Mouse (Mus musculus): Measurements from ENCODE around the gene Foxred2. TPM values are rescaled to one million over a fixed set of nuclear protein-coding genes. Genes with fewer than 3 reads are reported as not detected.

The Foxred2 gene
- polyA plus RNA-seq, 1 experiment from 2014 or later: 5.5 TPM

- Histone ChIP-seq H3K36me3 (peaks cover 96% of the 10 kb centered on the region), H3K9me3 (no peaks in the 10 kb centered on the region), H3K4me3 (no peak overlapping the region), H3K4me1 (replicated peaks) (peaks cover 16% of the 10 kb centered on the region), H3K27ac (no peak overlapping the region), H3K27me3 (ENCODE audit: insufficient read depth, poor library complexity, severe bottlenecking) (no peaks in the 10 kb centered on the region)
- DNase-seq (ENCODE audit: low spot score): no peak
- 87% methylated on average over 9 of the region's 9 CpGs for WGBS
Observed at GRCm38 (mm10) chr15:77922710-77923109, 33.8 kb downstream of the Foxred2 start.

- DNase-seq (ENCODE audit: low spot score): no peak
- Histone ChIP-seq H3K9me3 (no peaks in the 10 kb centered on the region), H3K27ac (no peak overlapping the region), H3K4me3 (no peak overlapping the region), H3K36me3 (peaks cover 93% of the 10 kb centered on the region), H3K4me1 (replicated peaks) (peaks cover 9% of the 10 kb centered on the region; the same call in 1 of the 2 replicates), H3K27me3 (ENCODE audit: insufficient read depth, poor library complexity, severe bottlenecking) (no peaks in the 10 kb centered on the region)
- WGBS: 83% methylated on average over 6 of the region's 6 CpGs
Observed at GRCm38 (mm10) chr15:77921636-77922035, 34.9 kb downstream of the Foxred2 start.

- peaks cover 93% of the 10 kb centered on the region for H3K36me3 ChIP-seq
- DNase-seq (ENCODE audit: low spot score): no peak
- no peak overlapping the region for H3K27ac ChIP-seq
- no peaks in the 10 kb centered on the region for H3K9me3 ChIP-seq
- 79% methylated on average over 10 of the region's 10 CpGs for WGBS
- H3K4me1 ChIP-seq (replicated peaks): peaks cover 9% of the 10 kb centered on the region; the same call in 1 of the 2 replicates
- H3K27me3 ChIP-seq (ENCODE audit: insufficient read depth, poor library complexity, severe bottlenecking): no peaks in the 10 kb centered on the region
- H3K4me3 ChIP-seq: no peak overlapping the region
Observed at GRCm38 (mm10) chr15:77920511-77921462, 35.7 kb downstream of the Foxred2 start.

- Histone ChIP-seq H3K27ac (no peak overlapping the region), H3K4me3 (no peak overlapping the region), H3K4me1 (replicated peaks) (peaks cover 9% of the 10 kb centered on the region; the same call in 1 of the 2 replicates), H3K9me3 (no peaks in the 10 kb centered on the region), H3K27me3 (ENCODE audit: insufficient read depth, poor library complexity, severe bottlenecking) (no peaks in the 10 kb centered on the region), H3K36me3 (peaks cover 95% of the 10 kb centered on the region)
- WGBS: 93% methylated on average over 12 of the region's 12 CpGs
- DNase-seq (ENCODE audit: low spot score): no peak
Observed at GRCm38 (mm10) chr15:77919441-77919840, 37.1 kb downstream of the Foxred2 start.

GRCm38 (mm10) chr15:77916851-77917544 is 39.5 kb downstream of the Foxred2 start:
- H3K4me1 ChIP-seq (replicated peaks): peaks cover 19% of the 10 kb centered on the region
- H3K27ac ChIP-seq: no peak overlapping the region
- no peak overlapping the region for H3K4me3 ChIP-seq
- H3K36me3 ChIP-seq: peaks cover 78% of the 10 kb centered on the region
- no peaks in the 10 kb centered on the region for H3K9me3 ChIP-seq
- peak; percentile 91 for DNase-seq (ENCODE audit: low spot score)
- 42% methylated on average over 8 of the region's 8 CpGs for WGBS
- H3K27me3 ChIP-seq (ENCODE audit: insufficient read depth, poor library complexity, severe bottlenecking): no peaks in the 10 kb centered on the region

- Histone ChIP-seq H3K4me1 (replicated peaks) (peaks cover 20% of the 10 kb centered on the region), H3K27me3 (ENCODE audit: insufficient read depth, poor library complexity, severe bottlenecking) (no peaks in the 10 kb centered on the region), H3K4me3 (no peak overlapping the region), H3K27ac (no peak overlapping the region), H3K36me3 (peaks cover 61% of the 10 kb centered on the region), H3K9me3 (no peaks in the 10 kb centered on the region)
- WGBS: 94% methylated on average over 4 of the region's 4 CpGs
- no peak for DNase-seq (ENCODE audit: low spot score)
Observed at GRCm38 (mm10) chr15:77915287-77915686, 41.2 kb downstream of the Foxred2 start.

- H3K36me3 ChIP-seq: peaks cover 54% of the 10 kb centered on the region
- peaks cover 20% of the 10 kb centered on the region for H3K4me1 ChIP-seq (replicated peaks)
- H3K4me3 ChIP-seq: no peak overlapping the region
- DNase-seq (ENCODE audit: low spot score): no peak
- H3K27ac ChIP-seq: no peak overlapping the region
- no peaks in the 10 kb centered on the region for H3K9me3 ChIP-seq
- WGBS: 95% methylated on average over 3 of the region's 3 CpGs
- H3K27me3 ChIP-seq (ENCODE audit: insufficient read depth, poor library complexity, severe bottlenecking): no peaks in the 10 kb centered on the region
Observed at GRCm38 (mm10) chr15:77914507-77914906, 42.0 kb downstream of the Foxred2 start.

GRCm38 (mm10) chr15:77913054-77913453 is 43.5 kb downstream of the Foxred2 start:
- no peak for DNase-seq (ENCODE audit: low spot score)
- peaks cover 23% of the 10 kb centered on the region for H3K4me1 ChIP-seq (replicated peaks)
- peaks cover 40% of the 10 kb centered on the region for H3K36me3 ChIP-seq
- no peak overlapping the region for H3K27ac ChIP-seq
- WGBS: 85% methylated on average over 8 of the region's 8 CpGs
- no peaks in the 10 kb centered on the region for H3K9me3 ChIP-seq
- no peaks in the 10 kb centered on the region for H3K27me3 ChIP-seq (ENCODE audit: insufficient read depth, poor library complexity, severe bottlenecking)
- H3K4me3 ChIP-seq: no peak overlapping the region

GRCm38 (mm10) chr15:77912585-77912984 is 43.9 kb downstream of the Foxred2 start:
- H3K36me3 ChIP-seq: peaks cover 35% of the 10 kb centered on the region
- H3K27me3 ChIP-seq (ENCODE audit: insufficient read depth, poor library complexity, severe bottlenecking): no peaks in the 10 kb centered on the region
- DNase-seq (ENCODE audit: low spot score): no peak
- no peak overlapping the region for H3K4me3 ChIP-seq
- H3K9me3 ChIP-seq: no peaks in the 10 kb centered on the region
- H3K4me1 ChIP-seq (replicated peaks): peaks cover 27% of the 10 kb centered on the region
- 58% methylated on average over 7 of the region's 7 CpGs for WGBS
- H3K27ac ChIP-seq: peak overlapping the region; percentile 66

GRCm38 (mm10) chr15:77912048-77912447 is 44.5 kb downstream of the Foxred2 start:
- peak overlapping the region; percentile 66; the same call in 1 of the 2 replicates for H3K27ac ChIP-seq
- H3K9me3 ChIP-seq: no peaks in the 10 kb centered on the region
- peaks cover 32% of the 10 kb centered on the region for H3K4me1 ChIP-seq (replicated peaks)
- H3K36me3 ChIP-seq: peaks cover 34% of the 10 kb centered on the region
- peaks cover under 1% of the 10 kb centered on the region; the same call in 1 of the 2 replicates for H3K27me3 ChIP-seq (ENCODE audit: insufficient read depth, poor library complexity, severe bottlenecking)
- 47% methylated on average over 5 of the region's 5 CpGs for WGBS
- H3K4me3 ChIP-seq: no peak overlapping the region
- no peak for DNase-seq (ENCODE audit: low spot score)

- 22% methylated on average over 2 of the region's 2 CpGs for WGBS
- DNase-seq (ENCODE audit: low spot score): no peak
- Histone ChIP-seq H3K4me1 (replicated peaks) (peaks cover 42% of the 10 kb centered on the region), H3K27me3 (ENCODE audit: insufficient read depth, poor library complexity, severe bottlenecking) (peaks cover 10% of the 10 kb centered on the region), H3K36me3 (peaks cover 24% of the 10 kb centered on the region), H3K27ac (no peak overlapping the region), H3K4me3 (no peak overlapping the region), H3K9me3 (no peaks in the 10 kb centered on the region)
Observed at GRCm38 (mm10) chr15:77911065-77911464, 45.5 kb downstream of the Foxred2 start.

GRCm38 (mm10) chr15:77907646-77908518 is 48.6 kb downstream of the Foxred2 start:
- Histone ChIP-seq H3K27me3 (ENCODE audit: insufficient read depth, poor library complexity, severe bottlenecking) (peaks cover 21% of the 10 kb centered on the region), H3K4me1 (replicated peaks) (peaks cover 69% of the 10 kb centered on the region), H3K36me3 (no peaks in the 10 kb centered on the region), H3K4me3 (no peak overlapping the region), H3K9me3 (no peaks in the 10 kb centered on the region), H3K27ac (no peak overlapping the region; the same call in 1 of the 2 replicates)
- 64% methylated on average over 9 of the region's 9 CpGs for WGBS
- DNase-seq (ENCODE audit: low spot score): no peak
